Mouse (Mus musculus) liver, postnatal 0 days (tissue): Measurements from ENCODE around the gene Mst1.

Experiments
- CTCF ChIP-seq: sonication (generic); IDR thresholded peaks from 2 replicates; pipeline ENCODE4 v1.5.1; 2016; ENCODE audit warnings: antibody characterized with exemption, low read depth
- EP300 ChIP-seq: IDR thresholded peaks from 2 replicates; pipeline ENCODE4 v1.6.1; 2016; ENCODE audit warnings: antibody characterized with exemption, low read depth, mild to moderate bottlenecking

- TF ChIP-seq CTCF: no peak
- TF ChIP-seq EP300: no peak
Observed at GRCm38 (mm10) chr9:108035331-108036156, 44.7 kb upstream of the Mst1 start.
